Mouse (Mus musculus) forebrain, postnatal 0 days (tissue): ENCODE results near the gene Slc16a14. TPM values are rescaled to one million over a fixed set of nuclear protein-coding genes. Genes with fewer than 3 reads are reported as not detected.
A peak's percentile ranks its signal among the peaks of the same experiment; 100 is the strongest.

ENCODE experiments used
- ATAC-seq: fragments of 200-750 bp; cut with Nextera tagmentation; 2 replicates; pipeline ENCODE4 v1.8.0; 2017; ENCODE audit warnings: mild to moderate bottlenecking, moderate library complexity
- DNase-seq: peaks from one replicate; pipeline ENCODE4 v3.0.0-alpha.2; 2015
- H3K27ac ChIP-seq: fragments of 300-500 bp; sonication (generic); 2 replicates; pipeline ENCODE4 v1.5.1; 2014; ENCODE audit warnings: low read depth, mild to moderate bottlenecking, antibody characterized with exemption, low read length, moderate library complexity, mixed read lengths
- H3K27me3 ChIP-seq: fragments of 300-500 bp; sonication (generic); 2 replicates; pipeline ENCODE4 v1.6.1; 2014; ENCODE audit warnings: mild to moderate bottlenecking, low read length, mixed read lengths; ENCODE audit not compliant: insufficient read depth
- H3K36me3 ChIP-seq: fragments of 300-500 bp; sonication (generic); 2 replicates; pipeline ENCODE4 v1.6.1; 2014; ENCODE audit warnings: mild to moderate bottlenecking, moderate library complexity; ENCODE audit not compliant: insufficient read depth
- H3K4me1 ChIP-seq: fragments of 300-500 bp; sonication (generic); 2 replicates; pipeline ENCODE4 v1.6.1; 2014; ENCODE audit warnings: antibody characterized with exemption; ENCODE audit not compliant: insufficient read depth
- H3K4me2 ChIP-seq: fragments of 300-500 bp; sonication (generic); 2 replicates; pipeline ENCODE4 v1.6.1; 2014; ENCODE audit warnings: low read depth, mild to moderate bottlenecking, moderate library complexity
- H3K4me3 ChIP-seq: fragments of 300-500 bp; sonication (generic); 2 replicates; pipeline ENCODE4 v1.5.1; 2014; ENCODE audit warnings: low read depth, low read length, mixed read lengths
- H3K9ac ChIP-seq: fragments of 300-500 bp; sonication (generic); 2 replicates; pipeline ENCODE4 v1.6.1; 2014; ENCODE audit warnings: mild to moderate bottlenecking
- H3K9me3 ChIP-seq: fragments of 300-500 bp; sonication (generic); 2 replicates; pipeline ENCODE4 v1.6.1; 2016; ENCODE audit warnings: low read length
- CTCF ChIP-seq: sonication (generic); IDR thresholded peaks from 2 replicates; pipeline ENCODE4 v1.5.1; 2016; ENCODE audit warnings: antibody characterized with exemption, control low read depth, low read depth
- WGBS: fragments of 180-500 bp; shearing (Covaris S2); extraction: QIAGEN DNeasy Blood & Tissue Kit; methylation state at CpG from one replicate; pipeline ENCODE4 v1.1.7; 2014; 5-methylcytosine and 5-hydroxymethylcytosine counted together
- polyA plus RNA-seq: library from polyadenylated mRNA; unstranded; fragments of >200 nt; fragmentation: Nextera tagmentation; extraction: Ambion mirVana; gene quantifications from 2 replicates; pipeline ENCODE4 v1.2.1, GENCODE M21; 2015
- total RNA-seq: library from RNA; depleted of rRNA; stranded (reverse); fragments of >200 nt; gene quantifications from 2 replicates; pipeline ENCODE4 v1.2.3, GENCODE M21; 2014

The Slc16a14 gene
- total and polyA plus RNA-seq, 2 experiments from 2014 or later: 15.7 to 23.2 TPM

GRCm38 (mm10) chr1:84934151-84934502, 807 bp downstream of the Slc16a14 start:
- H3K9ac ChIP-seq: peak overlapping the region; percentile 98
- peak; percentile 66 for DNase-seq
- 0 out of 2 replicates have a peak, but pooled peaks cover 6% of the 10 kb centered on the region for H3K4me1 ChIP-seq
- H3K9me3 ChIP-seq: no peaks in the 10 kb centered on the region
- H3K4me3 ChIP-seq: peak overlapping the region; percentile 88
- no peak; the same call in 1 of the 2 replicates for ATAC-seq
- no peak for TF ChIP-seq CTCF
- H3K36me3 ChIP-seq: peaks cover under 1% of the 10 kb centered on the region; the same call in 1 of the 2 replicates
- peak overlapping the region; percentile 98 for H3K27ac ChIP-seq
- peak overlapping the region; percentile 57 for H3K4me2 ChIP-seq
- H3K27me3 ChIP-seq: no peaks in the 10 kb centered on the region
- 1% methylated on average over 12 of the region's 12 CpGs for WGBS

- WGBS: 6% methylated on average over 22 of the region's 22 CpGs
- Histone ChIP-seq H3K4me3 (peak overlapping the region; percentile 88), H3K4me2 (peak overlapping the region; percentile 57), H3K9ac (peak overlapping the region; percentile 98), H3K9me3 (no peaks in the 10 kb centered on the region), H3K4me1 (0 out of 2 replicates have a peak, but pooled peaks cover 6% of the 10 kb centered on the region), H3K27me3 (no peaks in the 10 kb centered on the region), H3K36me3 (peaks cover 6% of the 10 kb centered on the region; the same call in 1 of the 2 replicates), H3K27ac (peak overlapping the region; percentile 98)
- DNase-seq (peak; percentile 85), ATAC-seq (no peak)
- TF ChIP-seq CTCF: peak; percentile 84
Observed at GRCm38 (mm10) chr1:84933472-84934150, 1.3 kb downstream of the Slc16a14 start.

- H3K4me2 ChIP-seq: no peak overlapping the region
- H3K4me3 ChIP-seq: no peak overlapping the region
- no peaks in the 10 kb centered on the region for H3K4me1 ChIP-seq
- no peaks in the 10 kb centered on the region for H3K27me3 ChIP-seq
- no peaks in the 10 kb centered on the region for H3K9me3 ChIP-seq
- ATAC-seq: no peak
- 80% methylated on average over 9 of the region's 9 CpGs for WGBS
- DNase-seq: no peak
- no peak overlapping the region for H3K9ac ChIP-seq
- no peak overlapping the region for H3K27ac ChIP-seq
- H3K36me3 ChIP-seq: peaks cover 14% of the 10 kb centered on the region
- TF ChIP-seq CTCF: no peak
Observed at GRCm38 (mm10) chr1:84925599-84925998, 9.3 kb downstream of the Slc16a14 start.

GRCm38 (mm10) chr1:84924134-84924533, 10.8 kb downstream of the Slc16a14 start:
- Histone ChIP-seq H3K9me3 (no peaks in the 10 kb centered on the region), H3K4me3 (no peak overlapping the region), H3K27me3 (no peaks in the 10 kb centered on the region), H3K9ac (no peak overlapping the region), H3K4me1 (no peaks in the 10 kb centered on the region), H3K4me2 (no peak overlapping the region), H3K36me3 (peaks cover 13% of the 10 kb centered on the region), H3K27ac (no peak overlapping the region)
- ATAC-seq: no peak
- no peak for DNase-seq
- TF ChIP-seq CTCF: no peak
- WGBS: 89% methylated on average over 6 of the region's 6 CpGs

- no peak for TF ChIP-seq CTCF
- Histone ChIP-seq H3K27me3 (no peaks in the 10 kb centered on the region), H3K36me3 (peaks cover 8% of the 10 kb centered on the region; the same call in 1 of the 2 replicates), H3K9ac (no peak overlapping the region), H3K4me1 (no peaks in the 10 kb centered on the region), H3K4me3 (no peak overlapping the region), H3K27ac (no peak overlapping the region), H3K4me2 (no peak overlapping the region), H3K9me3 (no peaks in the 10 kb centered on the region)
- 91% methylated on average over 2 of the region's 2 CpGs for WGBS
- ATAC-seq (no peak), DNase-seq (no peak)
Observed at GRCm38 (mm10) chr1:84923432-84923831, 11.5 kb downstream of the Slc16a14 start.

DNA sequence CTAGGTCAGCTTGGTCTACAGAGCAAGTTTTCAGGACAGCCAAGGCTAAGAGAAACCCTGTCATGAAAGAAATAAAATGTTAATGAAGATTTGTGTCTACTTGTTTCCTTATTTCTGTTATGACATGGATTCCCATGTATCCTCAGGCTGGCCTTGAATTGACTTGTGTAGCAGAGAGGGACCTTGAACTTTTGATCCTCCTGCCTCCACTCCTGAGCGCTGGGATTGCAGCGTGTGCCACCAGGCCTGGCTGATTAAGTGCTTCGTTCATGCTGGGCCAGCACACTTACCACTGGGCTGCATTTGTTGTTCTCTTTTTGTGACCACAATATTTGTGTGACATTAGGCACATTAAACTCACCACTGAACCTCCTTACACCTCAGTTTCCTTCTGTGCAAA, 16.1 kb downstream of the Slc16a14 start:
- no peak for ATAC-seq
- Histone ChIP-seq H3K27me3 (no peaks in the 10 kb centered on the region), H3K4me1 (no peaks in the 10 kb centered on the region), H3K9me3 (no peaks in the 10 kb centered on the region), H3K36me3 (no peaks in the 10 kb centered on the region), H3K4me3 (no peak overlapping the region), H3K9ac (no peak overlapping the region), H3K4me2 (no peak overlapping the region), H3K27ac (no peak overlapping the region)
- DNase-seq: no peak
- 97% methylated on average over 3 of the region's 3 CpGs for WGBS
- no peak for TF ChIP-seq CTCF

GRCm38 (mm10) chr1:84915010-84915409, 19.9 kb downstream of the Slc16a14 start:
- no peak for DNase-seq
- ATAC-seq: no peak
- Histone ChIP-seq H3K4me1 (no peaks in the 10 kb centered on the region), H3K36me3 (peaks cover 7% of the 10 kb centered on the region; the same call in 1 of the 2 replicates), H3K4me2 (no peak overlapping the region), H3K27ac (no peak overlapping the region), H3K9ac (no peak overlapping the region), H3K27me3 (no peaks in the 10 kb centered on the region), H3K4me3 (no peak overlapping the region), H3K9me3 (no peaks in the 10 kb centered on the region)
- WGBS: 95% methylated on average over 4 of the region's 4 CpGs
- no peak for TF ChIP-seq CTCF
